Mouse (Mus musculus): ENCODE measurements at regions not wholly inside any gene's neighbourhood (a gene's known extent, or its start where the extent isn't known, plus 50 kb on each side); places are given as distances from the start of the nearest gene placed in this dataset.

DNA sequence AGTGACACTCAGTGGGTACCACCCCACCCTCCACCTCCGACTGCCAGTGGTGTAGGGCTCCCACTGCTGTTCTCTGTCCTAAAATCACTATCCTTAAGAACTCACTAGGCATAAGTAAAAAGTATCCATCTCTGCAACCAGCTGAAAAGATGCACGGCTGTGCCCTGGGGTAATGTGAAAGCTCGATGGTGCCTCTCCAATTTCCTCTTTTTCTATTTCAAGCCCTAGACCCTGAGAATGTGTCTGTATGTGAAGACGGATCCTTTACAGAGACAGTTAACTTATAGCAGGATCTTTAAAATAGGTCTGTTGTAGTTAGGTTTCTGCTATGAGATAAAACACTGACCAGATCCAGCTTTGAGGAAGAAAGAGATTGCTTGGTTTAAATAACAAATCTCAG lies 149.1 kb upstream of the Thbs1 start:
- peak; percentile 10 to 18 for DNase-seq
- no peak overlapping the region for H3K4me3 ChIP-seq
- H3K36me3 ChIP-seq (ENCODE audit: control insufficient read depth, insufficient read depth, low read length) = no peaks in the 10 kb centered on the region
- intact Hi-C loops (cut with DNase I) = no loop called here
- no peaks in the 10 kb centered on the region; the same call in 1 of the 2 replicates for H3K4me1 ChIP-seq (ENCODE audit: control insufficient read depth, insufficient read depth, low read length)
- TF ChIP-seq POLR2A (IDR thresholded peaks at IDR 0.05; ENCODE audit: insufficient read depth, low read depth, low read length) = no peak
- no peak for TF ChIP-seq CTCF (IDR thresholded peaks at IDR 0.05)
- TF ChIP-seq EP300 (IDR thresholded peaks at IDR 0.05; ENCODE audit: insufficient read depth, low read depth, low read length) = no peak
- H3K9ac ChIP-seq (ENCODE audit: low read depth, low read length) = no peak overlapping the region
- 59% methylated on average over 4 of the region's 4 CpGs for WGBS
- no peaks in the 10 kb centered on the region for H3K27me3 ChIP-seq (ENCODE audit: control insufficient read depth, insufficient read depth, low read length)
- H3K27ac ChIP-seq = no peak overlapping the region; the same call in 1 of the 2 replicates
- no peaks in the 10 kb centered on the region for H3K79me2 ChIP-seq (replicated peaks; ENCODE audit: control insufficient read depth, insufficient read depth, low read length)

- Histone ChIP-seq H3K36me3 (ENCODE audit: control insufficient read depth, insufficient read depth, low read length) (no peaks in the 10 kb centered on the region), H3K4me1 (ENCODE audit: control insufficient read depth, insufficient read depth, low read length) (no peaks in the 10 kb centered on the region; the same call in 1 of the 2 replicates), H3K27ac (no peak overlapping the region), H3K9ac (ENCODE audit: low read depth, low read length) (no peak overlapping the region), H3K79me2 (replicated peaks; ENCODE audit: control insufficient read depth, insufficient read depth, low read length) (no peaks in the 10 kb centered on the region), H3K4me3 (no peak overlapping the region), H3K27me3 (ENCODE audit: control insufficient read depth, insufficient read depth, low read length) (no peaks in the 10 kb centered on the region)
- TF ChIP-seq CTCF (IDR thresholded peaks at IDR 0.05) = no peak
- no peak for TF ChIP-seq POLR2A (IDR thresholded peaks at IDR 0.05; ENCODE audit: insufficient read depth, low read depth, low read length)
- TF ChIP-seq EP300 (IDR thresholded peaks at IDR 0.05; ENCODE audit: insufficient read depth, low read depth, low read length) = no peak
- WGBS = 80% methylated on average over 2 of the region's 2 CpGs
- intact Hi-C loops (cut with DNase I) = no loop called here
- DNase-seq = no peak
Observed at GRCm38 (mm10) chr2:117963526-117963925, 148.2 kb upstream of the Thbs1 start.

GRCm38 (mm10) chr2:117965758-117966157 lies 145.9 kb upstream of the Thbs1 start:
- Histone ChIP-seq H3K79me2 (replicated peaks; ENCODE audit: control insufficient read depth, insufficient read depth, low read length) (no peaks in the 10 kb centered on the region), H3K27me3 (ENCODE audit: control insufficient read depth, insufficient read depth, low read length) (no peaks in the 10 kb centered on the region), H3K9ac (ENCODE audit: low read depth, low read length) (no peak overlapping the region), H3K4me3 (no peak overlapping the region), H3K27ac (no peak overlapping the region), H3K4me1 (ENCODE audit: control insufficient read depth, insufficient read depth, low read length) (no peaks in the 10 kb centered on the region; the same call in 1 of the 2 replicates), H3K36me3 (ENCODE audit: control insufficient read depth, insufficient read depth, low read length) (no peaks in the 10 kb centered on the region)
- no peak for DNase-seq
- TF ChIP-seq EP300 (IDR thresholded peaks at IDR 0.05; ENCODE audit: insufficient read depth, low read depth, low read length) (no peak), POLR2A (IDR thresholded peaks at IDR 0.05; ENCODE audit: insufficient read depth, low read depth, low read length) (no peak), CTCF (IDR thresholded peaks at IDR 0.05) (no peak)
- WGBS = 93% methylated on average over 4 of the region's 4 CpGs
- intact Hi-C loops (cut with DNase I) = no loop called here

- WGBS = 98% methylated on average over 1 of the region's 1 CpGs
- Histone ChIP-seq H3K4me3 (no peak overlapping the region), H3K27ac (no peak overlapping the region), H3K9ac (ENCODE audit: low read depth, low read length) (no peak overlapping the region), H3K4me1 (ENCODE audit: control insufficient read depth, insufficient read depth, low read length) (no peaks in the 10 kb centered on the region), H3K27me3 (ENCODE audit: control insufficient read depth, insufficient read depth, low read length) (no peaks in the 10 kb centered on the region), H3K79me2 (replicated peaks; ENCODE audit: control insufficient read depth, insufficient read depth, low read length) (no peaks in the 10 kb centered on the region), H3K36me3 (ENCODE audit: control insufficient read depth, insufficient read depth, low read length) (no peaks in the 10 kb centered on the region)
- no peak for DNase-seq
- intact Hi-C loops (cut with DNase I) = no loop called here
- no peak for TF ChIP-seq POLR2A (IDR thresholded peaks at IDR 0.05; ENCODE audit: insufficient read depth, low read depth, low read length)
Observed at GRCm38 (mm10) chr2:117968731-117969130, 142.9 kb upstream of the Thbs1 start.

GRCm38 (mm10) chr2:117970631-117971030 lies 141.0 kb upstream of the Thbs1 start:
- Histone ChIP-seq H3K79me2 (replicated peaks; ENCODE audit: control insufficient read depth, insufficient read depth, low read length) (no peaks in the 10 kb centered on the region), H3K27me3 (ENCODE audit: control insufficient read depth, insufficient read depth, low read length) (no peaks in the 10 kb centered on the region), H3K4me3 (no peak overlapping the region), H3K4me1 (ENCODE audit: control insufficient read depth, insufficient read depth, low read length) (no peaks in the 10 kb centered on the region), H3K9ac (ENCODE audit: low read depth, low read length) (no peak overlapping the region), H3K36me3 (ENCODE audit: control insufficient read depth, insufficient read depth, low read length) (no peaks in the 10 kb centered on the region), H3K27ac (no peak overlapping the region)
- no peak for DNase-seq
- intact Hi-C loops (cut with DNase I) = no loop called here
- TF ChIP-seq CTCF (IDR thresholded peaks at IDR 0.05) = no peak
- TF ChIP-seq EP300 (IDR thresholded peaks at IDR 0.05; ENCODE audit: insufficient read depth, low read depth, low read length) = no peak
- TF ChIP-seq POLR2A (IDR thresholded peaks at IDR 0.05; ENCODE audit: insufficient read depth, low read depth, low read length) = no peak
- 87% methylated on average over 5 of the region's 5 CpGs for WGBS

DNA sequence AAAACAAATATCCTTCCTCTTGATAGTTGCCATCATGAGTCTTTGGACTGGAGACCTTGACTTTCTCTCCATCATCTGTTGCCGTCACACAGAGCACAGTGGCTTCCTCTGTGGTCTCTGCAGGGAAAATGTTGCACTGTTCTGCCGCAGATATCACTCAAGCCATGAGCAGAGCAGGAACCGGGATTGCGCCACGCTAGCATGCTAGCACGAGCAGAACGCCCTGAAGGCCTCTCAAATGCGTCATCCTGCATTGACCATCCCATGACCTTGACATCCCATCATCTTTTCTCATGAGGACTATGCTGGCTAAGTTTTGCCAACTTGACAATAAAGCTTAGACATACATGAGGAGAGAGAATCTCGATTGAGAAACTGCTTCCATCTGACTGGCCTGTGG lies 134.6 kb upstream of the Thbs1 start:
- TF ChIP-seq EP300 (IDR thresholded peaks at IDR 0.05; ENCODE audit: insufficient read depth, low read depth, low read length) (no peak), POLR2A (IDR thresholded peaks at IDR 0.05; ENCODE audit: insufficient read depth, low read depth, low read length) (no peak), CTCF (IDR thresholded peaks at IDR 0.05) (no peak)
- H3K27me3 ChIP-seq (ENCODE audit: control insufficient read depth, insufficient read depth, low read length) = no peaks in the 10 kb centered on the region
- no peaks in the 10 kb centered on the region for H3K36me3 ChIP-seq (ENCODE audit: control insufficient read depth, insufficient read depth, low read length)
- no peak overlapping the region for H3K9ac ChIP-seq (ENCODE audit: low read depth, low read length)
- 87% methylated on average over 9 of the region's 9 CpGs for WGBS
- intact Hi-C loops (cut with DNase I) = no loop called here
- no peak overlapping the region for H3K27ac ChIP-seq
- H3K79me2 ChIP-seq (replicated peaks; ENCODE audit: control insufficient read depth, insufficient read depth, low read length) = no peaks in the 10 kb centered on the region
- peak in 1 of 2 experiments; percentile 23 for DNase-seq
- no peak overlapping the region for H3K4me3 ChIP-seq
- H3K4me1 ChIP-seq (ENCODE audit: control insufficient read depth, insufficient read depth, low read length) = no peaks in the 10 kb centered on the region
